Mouse (Mus musculus) stomach, postnatal 0 days (tissue): Measurements from ENCODE around the gene Akap6. TPM values are rescaled to one million over a fixed set of nuclear protein-coding genes. Genes with fewer than 3 reads are reported as not detected.

Source experiments
- ATAC-seq: fragments of 200-750 bp; cut with Nextera tagmentation; 2 replicates; pipeline ENCODE4 v1.8.0; 2017; ENCODE audit not compliant: low FRiP score, low TSS enrichment
- DNase-seq: peaks from one replicate; pipeline ENCODE4 v3.0.0-alpha.2; 2016; ENCODE audit warnings: low spot score
- H3K27ac ChIP-seq: fragments of 300-500 bp; sonication (generic); replicated peaks from 2 replicates; pipeline ENCODE4 v1.5.1; 2014; ENCODE audit warnings: mild to moderate bottlenecking, control low read depth
- H3K27me3 ChIP-seq: fragments of 300-500 bp; sonication (generic); 2 replicates; pipeline ENCODE4 v1.6.1; 2014; ENCODE audit warnings: low read length; ENCODE audit not compliant: control insufficient read depth, insufficient read depth
- H3K36me3 ChIP-seq: fragments of 300-500 bp; sonication (generic); 2 replicates; pipeline ENCODE4 v1.6.1; 2014; ENCODE audit warnings: low read length, mixed read lengths; ENCODE audit not compliant: control insufficient read depth, insufficient read depth
- H3K4me1 ChIP-seq: fragments of 300-500 bp; sonication (generic); replicated peaks from 2 replicates; pipeline ENCODE4 v1.6.1; 2014; ENCODE audit warnings: antibody characterized with exemption; ENCODE audit not compliant: control insufficient read depth, insufficient read depth
- H3K4me2 ChIP-seq: fragments of 300-500 bp; sonication (generic); replicated peaks from 2 replicates; pipeline ENCODE4 v1.6.1; 2014; ENCODE audit warnings: low read depth, mild to moderate bottlenecking, control low read depth, moderate library complexity
- H3K4me3 ChIP-seq: fragments of 300-500 bp; sonication (generic); 2 replicates; pipeline ENCODE4 v1.5.1; 2014; ENCODE audit warnings: low read depth, low read length, control low read depth
- H3K9ac ChIP-seq: fragments of 300-500 bp; sonication (generic); 2 replicates; pipeline ENCODE4 v1.6.1; 2014; ENCODE audit warnings: mild to moderate bottlenecking, low read length, control low read depth, mixed read lengths
- H3K9me3 ChIP-seq: fragments of 300-500 bp; sonication (generic); 2 replicates; pipeline ENCODE4 v1.6.1; 2016; ENCODE audit warnings: low read length; ENCODE audit not compliant: control insufficient read depth
- CTCF ChIP-seq: IDR thresholded peaks from 2 replicates; pipeline ENCODE4 v1.5.1; 2016; ENCODE audit warnings: antibody characterized with exemption, low read depth, mild to moderate bottlenecking, moderate library complexity
- EP300 ChIP-seq: optimal IDR thresholded peaks from 2 replicates; pipeline ENCODE3; 2016; ENCODE audit warnings: antibody characterized with exemption
- WGBS: fragments of 180-500 bp; shearing (Covaris S2); extraction: QIAGEN DNeasy Blood & Tissue Kit; methylation state at CpG from one replicate; pipeline ENCODE4 v1.1.7; 2014; 5-methylcytosine and 5-hydroxymethylcytosine counted together
- polyA plus RNA-seq: library from polyadenylated mRNA; unstranded; fragments of >200 nt; fragmentation: Nextera tagmentation; extraction: Ambion mirVana; gene quantifications from 2 replicates; pipeline ENCODE4 v1.2.1, GENCODE M21; 2015

The Akap6 gene
- polyA plus RNA-seq, 1 experiment from 2014 or later: 0.76 TPM

GRCm38 (mm10) chr12:53125286-53125685 lies 426.1 kb downstream of the Akap6 start:
- whole genome bisulfite sequencing: 82% methylated on average over 4 of the region's 4 CpGs
- Histone ChIP-seq H3K9me3 (no peaks in the 10 kb centered on the region), H3K4me1 (no peaks in the 10 kb centered on the region), H3K9ac (no peak overlapping the region), H3K4me2 (no peak overlapping the region), H3K27ac (no peak overlapping the region), H3K36me3 (no peaks in the 10 kb centered on the region), H3K4me3 (no peak overlapping the region), H3K27me3 (no peaks in the 10 kb centered on the region)
- TF ChIP-seq EP300 (no peak), CTCF (no peak)
- DNase-seq (no peak), ATAC-seq (no peak)

GRCm38 (mm10) chr12:53134196-53134595 lies 435.0 kb downstream of the Akap6 start:
- H3K27me3 ChIP-seq: no peaks in the 10 kb centered on the region
- no peak for TF ChIP-seq EP300
- no peak for TF ChIP-seq CTCF
- no peak for DNase-seq
- WGBS: 55% methylated on average over 2 of the region's 2 CpGs
- no peak overlapping the region for H3K4me3 ChIP-seq
- ATAC-seq: no peak
- H3K36me3 ChIP-seq: no peaks in the 10 kb centered on the region
- no peaks in the 10 kb centered on the region for H3K9me3 ChIP-seq
- H3K27ac ChIP-seq: no peak overlapping the region
- no peaks in the 10 kb centered on the region for H3K4me1 ChIP-seq
- H3K4me2 ChIP-seq: no peak overlapping the region
- H3K9ac ChIP-seq: no peak overlapping the region

- TF ChIP-seq CTCF (no peak), EP300 (no peak)
- DNase-seq (no peak), ATAC-seq (no peak)
- H3K27ac ChIP-seq: no peak overlapping the region
- 85% methylated on average over 3 of the region's 3 CpGs for WGBS
- no peaks in the 10 kb centered on the region for H3K4me1 ChIP-seq
- no peak overlapping the region for H3K9ac ChIP-seq
- H3K4me2 ChIP-seq: no peak overlapping the region
- H3K4me3 ChIP-seq: no peak overlapping the region
- no peaks in the 10 kb centered on the region for H3K36me3 ChIP-seq
- no peaks in the 10 kb centered on the region for H3K27me3 ChIP-seq
- H3K9me3 ChIP-seq: no peaks in the 10 kb centered on the region
Measured at GRCm38 (mm10) chr12:53137331-53137730, 438.1 kb downstream of the Akap6 start.

GRCm38 (mm10) chr12:53144122-53144695 lies 445.0 kb downstream of the Akap6 start:
- TF ChIP-seq EP300: no peak
- TF ChIP-seq CTCF: no peak
- no peak overlapping the region for H3K27ac ChIP-seq
- H3K4me2 ChIP-seq: no peak overlapping the region
- no peak overlapping the region for H3K9ac ChIP-seq
- H3K9me3 ChIP-seq: no peaks in the 10 kb centered on the region
- ATAC-seq (no peak), DNase-seq (no peak)
- no peaks in the 10 kb centered on the region for H3K4me1 ChIP-seq
- no peaks in the 10 kb centered on the region for H3K36me3 ChIP-seq
- no peak overlapping the region for H3K4me3 ChIP-seq
- WGBS: 85% methylated on average over 6 of the region's 6 CpGs
- H3K27me3 ChIP-seq: no peaks in the 10 kb centered on the region

GRCm38 (mm10) chr12:53144760-53145159 lies 445.6 kb downstream of the Akap6 start:
- Histone ChIP-seq H3K4me1 (no peaks in the 10 kb centered on the region), H3K4me3 (no peak overlapping the region), H3K4me2 (no peak overlapping the region), H3K27ac (no peak overlapping the region), H3K9me3 (no peaks in the 10 kb centered on the region), H3K9ac (no peak overlapping the region), H3K27me3 (no peaks in the 10 kb centered on the region), H3K36me3 (no peaks in the 10 kb centered on the region)
- TF ChIP-seq CTCF (no peak), EP300 (no peak)
- DNase-seq (no peak), ATAC-seq (no peak)
- WGBS: 96% methylated on average over 10 of the region's 10 CpGs

GRCm38 (mm10) chr12:53145516-53145915 lies 446.3 kb downstream of the Akap6 start:
- Histone ChIP-seq H3K4me3 (no peak overlapping the region), H3K4me1 (no peaks in the 10 kb centered on the region), H3K9ac (no peak overlapping the region), H3K27me3 (no peaks in the 10 kb centered on the region), H3K4me2 (no peak overlapping the region), H3K36me3 (no peaks in the 10 kb centered on the region), H3K9me3 (no peaks in the 10 kb centered on the region), H3K27ac (no peak overlapping the region)
- DNase-seq (no peak), ATAC-seq (no peak)
- TF ChIP-seq EP300 (no peak), CTCF (no peak)
- WGBS: 52% methylated on average over 4 of the region's 4 CpGs
